In genomic region chr2:26485710-26486109, GRCm38 (mm10) we compare ENCODE assay signal across 9 mouse cellular contexts. TPM values are rescaled to one million over a fixed set of nuclear protein-coding genes. Genes with fewer than 3 reads are reported as not detected.
DNase-seq lines count a peak whose midpoint lies in the region; ATAC-seq lines count a peak whose summit lies in the region.
"Had no signal": no experiment of that assay in that cellular context is flagged by ENCODE, and none has a peak within 500 bp of the region (broad histone marks: within the 10 kb centered on the region; RNA-seq: fewer than 3 reads in every experiment).

No protein-coding gene starts in this region.

- intact Hi-C loops in heart, postnatal 36 days (cut with DNase I), result no loop called here

- H3K4me1 ChIP-seq in lung, embryonic 15.5 days, result peaks cover 98% of the 10 kb centered on the region
- H3K4me1 ChIP-seq in hindbrain, embryonic 14.5 days (replicated peaks; ENCODE audit: control insufficient read depth, insufficient read depth, low read length), result peaks cover 84% of the 10 kb centered on the region
- H3K4me1 ChIP-seq in neural tube, embryonic 15.5 days, result peaks cover 93% of the 10 kb centered on the region

- H3K9ac ChIP-seq in lung, embryonic 15.5 days, result no peak overlapping the region
- H3K9ac ChIP-seq in hindbrain, embryonic 14.5 days, result 0 out of 2 replicates have a peak overlapping the region, but pooled peaks have one; percentile 9
- H3K9ac ChIP-seq in neural tube, embryonic 15.5 days (replicated peaks), result no peak overlapping the region
- H3K9ac ChIP-seq: embryonic facial prominence, embryonic 15.5 days had no signal

- no peak for ATAC-seq in lung, embryonic 15.5 days (ENCODE audit: borderline replicate concordance, extremely low read depth, low FRiP score, low TSS enrichment)
- ATAC-seq in hindbrain, embryonic 14.5 days (ENCODE audit: low FRiP score), result peak; percentile 52; the same call in 1 of the 2 replicates
- peak; percentile 37 for ATAC-seq in neural tube, embryonic 15.5 days (ENCODE audit: low FRiP score)

- DNase-seq in embryo, embryonic 10 days (ENCODE audit: low spot score), result peak; percentile 57
- no peak for DNase-seq in embryo, embryonic 9.5 days (ENCODE audit: extremely low spot score)
- no peak for DNase-seq in lung, adult 18-20 months
- DNase-seq in hindbrain, embryonic 14.5 days (ENCODE audit: low spot score), result peak; percentile 66
- DNase-seq in adrenal gland, adult 8-10 months, result no peak
- no peak for DNase-seq in heart, postnatal 36 days

- peak overlapping the region; percentile 83 for H3K27ac ChIP-seq in lung, embryonic 15.5 days
- peak overlapping the region; percentile 85 for H3K27ac ChIP-seq in hindbrain, embryonic 14.5 days
- H3K27ac ChIP-seq in neural tube, embryonic 15.5 days (replicated peaks), result peak overlapping the region; percentile 87

- H3K9me3 ChIP-seq in lung, embryonic 15.5 days, result no peaks in the 10 kb centered on the region
- no peaks in the 10 kb centered on the region for H3K9me3 ChIP-seq in hindbrain, embryonic 14.5 days (ENCODE audit: control insufficient read depth, low read length)
- H3K9me3 ChIP-seq in neural tube, embryonic 15.5 days (replicated peaks), result no peaks in the 10 kb centered on the region
- H3K9me3 ChIP-seq: embryonic facial prominence, embryonic 15.5 days had no signal

- H3K4me3 ChIP-seq in lung, embryonic 15.5 days, result no peak overlapping the region
- H3K4me3 ChIP-seq in hindbrain, embryonic 14.5 days (replicated peaks; ENCODE audit: low read length), result no peak overlapping the region
- no peak overlapping the region for H3K4me3 ChIP-seq in neural tube, embryonic 15.5 days (replicated peaks)
- H3K4me3 ChIP-seq: embryonic facial prominence, embryonic 15.5 days had no signal

- H3K4me2 ChIP-seq in lung, embryonic 15.5 days, result no peak overlapping the region
- peak overlapping the region; percentile 34 for H3K4me2 ChIP-seq in hindbrain, embryonic 14.5 days (replicated peaks)
- H3K4me2 ChIP-seq in neural tube, embryonic 15.5 days, result peak overlapping the region; percentile 43
- H3K4me2 ChIP-seq: embryonic facial prominence, embryonic 15.5 days had no signal

- no peaks in the 10 kb centered on the region for H3K27me3 ChIP-seq in lung, embryonic 15.5 days
- no peaks in the 10 kb centered on the region for H3K27me3 ChIP-seq in hindbrain, embryonic 14.5 days (ENCODE audit: control insufficient read depth, insufficient read depth, low read length)
- H3K27me3 ChIP-seq in neural tube, embryonic 15.5 days (replicated peaks), result no peaks in the 10 kb centered on the region
- H3K27me3 ChIP-seq: embryonic facial prominence, embryonic 15.5 days had no signal

- 34% methylated on average over 7 of the region's 7 CpGs for WGBS in lung, embryonic 15.5 days
- WGBS in hindbrain, embryonic 14.5 days, result 9% methylated on average over 7 of the region's 7 CpGs
- WGBS in neural tube, embryonic 15.5 days, result 11% methylated on average over 7 of the region's 7 CpGs

- H3K36me3 ChIP-seq in lung, embryonic 15.5 days, result peaks cover 29% of the 10 kb centered on the region
- peaks cover 9% of the 10 kb centered on the region; the same call in 1 of the 2 replicates for H3K36me3 ChIP-seq in hindbrain, embryonic 14.5 days (replicated peaks; ENCODE audit: control insufficient read depth, insufficient read depth)
- peaks cover 3% of the 10 kb centered on the region; the same call in 1 of the 2 replicates for H3K36me3 ChIP-seq in neural tube, embryonic 15.5 days

RNA-seq across cellular contexts. Expression of gene Notch1, which starts 30.8 kb away (rescaled TPM):
- polyA plus RNA-seq in lung, embryonic 15.5 days (2015; fragmentation: Nextera tagmentation; extraction: Ambion mirVana), result 22.1 and 23.9 TPM in 2 replicates
- 23.3 and 25.6 TPM in 2 replicates for polyA plus RNA-seq in hindbrain, embryonic 14.5 days (2014; fragmentation: Nextera tagmentation; extraction: Ambion mirVana)
- 11.7 and 22.6 TPM in 2 replicates for polyA plus RNA-seq in neural tube, embryonic 15.5 days (2015; fragmentation: Nextera tagmentation; extraction: Ambion mirVana)
- 10 to 100 TPM; 23.7 to 32.6 (median 28.4) TPM for total RNA-seq in adrenal gland, adult 8-10 months (2022)
- total RNA-seq in heart, postnatal 36 days (2021), result 10 to 100 TPM; 29.5 to 34.0 TPM

RNA-seq across cellular contexts. Expression of gene Sec16a, which starts 40.7 kb away (rescaled TPM):
- 18.2 and 21.3 TPM in 2 replicates for polyA plus RNA-seq in lung, embryonic 15.5 days (2015; fragmentation: Nextera tagmentation; extraction: Ambion mirVana)
- 29.1 and 30.0 TPM in 2 replicates for polyA plus RNA-seq in hindbrain, embryonic 14.5 days (2014; fragmentation: Nextera tagmentation; extraction: Ambion mirVana)
- 16.7 and 17.2 TPM in 2 replicates for polyA plus RNA-seq in neural tube, embryonic 15.5 days (2015; fragmentation: Nextera tagmentation; extraction: Ambion mirVana)
- 10 to 100 TPM; 62.3 to 73.6 (median 67.1) TPM for total RNA-seq in adrenal gland, adult 8-10 months (2022)
- total RNA-seq in heart, postnatal 36 days (2021), result 10 to 100 TPM; 36.9 to 39.1 TPM

Comparison
In these comparisons a context has a peak if more than half of its experiments do, and no peak if none do; other contexts are left out.
1. DNase-seq: peak in embryo, embryonic 10 days (single experiment) and hindbrain, embryonic 14.5 days (single experiment); none in embryo, embryonic 9.5 days (single experiment), lung, adult 18-20 months (0 of 2), adrenal gland, adult 8-10 months (single experiment) and heart, postnatal 36 days (0 of 2).
2. Peak in every context shown above with its lines, with median percentiles within 50 percentile points of each other: H3K27ac ChIP-seq.